Mouse (Mus musculus) ES-Bruce4 (cell line): ENCODE results near the gene Dbr1. TPM values are rescaled to one million over a fixed set of nuclear protein-coding genes. Genes with fewer than 3 reads are reported as not detected.
"Not testable (repeated sequence)": the region's sequence is repeated elsewhere in the genome, so short reads cannot be mapped to it uniquely, and the experiment has no call there.

Source experiments
- H3K27ac ChIP-seq: 2 replicates; pipeline ENCODE4 v1.5.1; 2012; ENCODE audit warnings: low read length, inconsistent platforms; ENCODE audit not compliant: insufficient read depth
- H3K27me3 ChIP-seq: 2 replicates; pipeline ENCODE4 v1.6.1; 2012; ENCODE audit warnings: mild to moderate bottlenecking, low read length, inconsistent platforms; ENCODE audit not compliant: control insufficient read depth, poor library complexity, insufficient read depth, severe bottlenecking
- H3K36me3 ChIP-seq: 2 replicates; pipeline ENCODE4 v1.6.1; 2012; ENCODE audit warnings: inconsistent platforms, mild to moderate bottlenecking, low read length, moderate library complexity; ENCODE audit not compliant: control insufficient read depth, poor library complexity, insufficient read depth, severe bottlenecking
- H3K4me1 ChIP-seq: one replicate; pipeline ENCODE4 v1.8.1; 2011; ENCODE audit warnings: low read length; ENCODE audit not compliant: control insufficient read depth, insufficient read depth
- H3K4me3 ChIP-seq: 2 replicates; pipeline ENCODE4 v1.5.1; 2011; ENCODE audit warnings: low read depth, mild to moderate bottlenecking, low read length
- H3K9ac ChIP-seq: 2 replicates; pipeline ENCODE4 v1.6.1; 2012; ENCODE audit warnings: low read depth, mild to moderate bottlenecking, inconsistent platforms; ENCODE audit not compliant: poor library complexity, severe bottlenecking
- H3K9me3 ChIP-seq: replicated peaks from 2 replicates; pipeline ENCODE4 v1.6.1; 2012; ENCODE audit warnings: mild to moderate bottlenecking, low read length, inconsistent platforms; ENCODE audit not compliant: control insufficient read depth, poor library complexity, insufficient read depth, severe bottlenecking
- CTCF ChIP-seq: IDR thresholded peaks from one replicate; pipeline ENCODE4 v1.8.1; 2011; ENCODE audit warnings: low read depth, low read length
- EP300 ChIP-seq: IDR thresholded peaks from 2 replicates; pipeline ENCODE4 v1.6.1; 2011; ENCODE audit warnings: low read depth, low read length; ENCODE audit not compliant: insufficient read depth
- POLR2A ChIP-seq: IDR thresholded peaks from one replicate; pipeline ENCODE4 v1.8.1; 2011; ENCODE audit warnings: low read length; ENCODE audit not compliant: insufficient read depth
- polyA plus RNA-seq: library from polyadenylated mRNA; stranded (reverse); fragments of >200 nt; gene quantifications from 2 replicates; pipeline ENCODE4 v1.2.4, GENCODE M21; 2011; ENCODE audit warnings: low read depth; ENCODE audit not compliant: missing spikeins, insufficient read depth, insufficient read length

Dbr1 gene
- polyA plus RNA-seq, 1 experiment = 32.9 TPM

GRCm38 (mm10) chr9:99568023-99568346 lies 7.6 kb upstream of the Dbr1 start:
- no peaks in the 10 kb centered on the region for H3K27me3 ChIP-seq
- H3K9me3 ChIP-seq = no peaks in the 10 kb centered on the region
- H3K4me3 ChIP-seq = peak overlapping the region; percentile 74
- H3K36me3 ChIP-seq = no peaks in the 10 kb centered on the region
- H3K9ac ChIP-seq = peak overlapping the region; percentile 88
- no peak for TF ChIP-seq EP300
- H3K27ac ChIP-seq = no peak overlapping the region
- H3K4me1 ChIP-seq = no peaks in the 10 kb centered on the region

DNA sequence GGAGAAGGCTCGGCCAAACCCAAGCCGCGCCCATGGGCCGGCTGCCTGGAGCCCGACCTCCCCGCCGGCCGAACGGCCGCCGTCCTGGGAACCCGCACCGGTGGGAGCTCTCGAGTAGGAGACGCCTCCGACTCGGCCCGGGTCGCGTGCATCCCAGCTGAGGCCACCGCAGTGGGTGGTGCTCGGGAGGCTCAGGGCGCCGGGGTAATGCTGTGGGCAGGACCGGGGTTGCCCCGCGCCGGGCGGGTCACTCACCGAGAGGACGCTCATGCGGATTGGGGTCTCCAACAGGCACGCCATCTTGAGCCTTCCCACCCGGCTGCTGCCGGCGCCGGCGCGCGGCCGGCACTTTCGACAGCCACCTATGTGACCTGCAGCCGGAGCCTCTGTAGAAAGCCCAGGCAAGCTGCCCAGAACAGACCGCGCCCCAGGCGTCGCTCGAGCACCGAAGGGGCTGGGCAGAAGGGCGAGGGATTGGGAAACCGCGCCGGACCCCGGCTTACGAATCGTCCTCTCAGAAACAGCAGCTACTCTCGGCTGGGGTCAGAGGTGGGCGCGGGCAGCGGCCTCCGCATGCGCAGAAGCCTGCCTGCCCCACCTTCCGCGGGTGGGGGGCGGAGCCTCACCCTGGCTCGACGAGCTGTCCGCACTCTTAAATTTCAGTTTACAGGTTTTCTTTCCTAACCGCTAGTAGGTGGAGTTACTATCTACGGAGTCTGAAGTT lies 7.1 kb upstream of the Dbr1 start, which contains the start of gene Armc8:
TSS of gene Armc8 (minus strand) at position 553 of the 724 bp plus-strand sequence.
- no peaks in the 10 kb centered on the region for H3K36me3 ChIP-seq
- H3K4me3 ChIP-seq = peak within 1 kb of the TSS; percentile 74
- no peaks in the 10 kb centered on the region for H3K9me3 ChIP-seq
- no peak for TF ChIP-seq CTCF
- TF ChIP-seq EP300 = no peak
- no peak for TF ChIP-seq POLR2A
- H3K27ac ChIP-seq = peak within 1 kb of the TSS; percentile 55; the same call in 1 of the 2 replicates
- no peaks in the 10 kb centered on the region for H3K4me1 ChIP-seq
- peak within 1 kb of the TSS; percentile 88 for H3K9ac ChIP-seq
- no peaks in the 10 kb centered on the region for H3K27me3 ChIP-seq

DNA sequence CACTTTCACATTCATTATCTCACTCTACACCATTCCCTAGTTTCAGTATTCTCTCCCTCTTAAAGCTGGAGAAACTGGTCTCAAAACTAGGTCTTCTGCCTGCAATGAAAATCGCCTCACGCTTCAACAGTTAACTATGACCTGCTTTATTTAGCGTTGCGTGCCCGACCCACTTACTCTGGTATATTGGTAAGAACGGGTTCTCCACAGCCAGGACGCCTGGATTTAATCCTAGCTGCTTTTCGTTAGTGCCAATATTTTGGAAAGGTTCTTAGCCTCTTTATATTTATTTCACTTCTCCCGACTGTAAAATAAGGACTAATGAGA lies 6.6 kb upstream of the Dbr1 start:
- Histone ChIP-seq H3K27me3 (no peaks in the 10 kb centered on the region), H3K9me3 (no peaks in the 10 kb centered on the region), H3K27ac (no peak overlapping the region), H3K4me1 (no peaks in the 10 kb centered on the region), H3K9ac (peak overlapping the region; percentile 88), H3K4me3 (peak overlapping the region; percentile 74), H3K36me3 (no peaks in the 10 kb centered on the region)
- no peak for TF ChIP-seq EP300
- no peak for TF ChIP-seq CTCF
- TF ChIP-seq POLR2A = no peak

DNA sequence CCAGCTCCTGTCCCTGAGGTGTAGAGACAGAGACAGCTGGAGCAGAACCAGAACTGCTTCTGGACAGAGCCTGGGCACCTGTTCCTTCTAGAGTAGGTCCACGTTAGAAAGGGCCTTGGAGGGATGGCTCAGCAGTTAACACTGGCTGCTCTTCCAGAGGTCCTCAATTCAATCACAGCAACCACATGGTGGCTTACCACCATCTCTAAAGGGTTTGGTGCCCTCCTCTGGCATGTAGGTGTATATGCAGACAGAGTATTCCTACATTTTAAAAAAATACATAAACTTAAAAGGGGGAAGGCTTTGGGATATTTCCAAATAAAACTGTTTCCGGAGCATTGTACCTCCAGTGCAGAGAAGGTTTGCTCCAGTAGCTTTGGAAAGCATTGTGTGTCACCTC lies 5.1 kb downstream of the Dbr1 start:
- H3K4me1 ChIP-seq = no peaks in the 10 kb centered on the region
- H3K36me3 ChIP-seq = peaks cover 34% of the 10 kb centered on the region
- H3K27me3 ChIP-seq = no peaks in the 10 kb centered on the region
- no peak overlapping the region for H3K9ac ChIP-seq
- TF ChIP-seq EP300 = no peak
- H3K9me3 ChIP-seq = no peaks in the 10 kb centered on the region
- H3K4me3 ChIP-seq = no peak overlapping the region
- H3K27ac ChIP-seq = no peak overlapping the region

GRCm38 (mm10) chr9:99587505-99588202 lies 12.1 kb downstream of the Dbr1 start:
- no peaks in the 10 kb centered on the region for H3K4me1 ChIP-seq
- H3K27ac ChIP-seq = no peak overlapping the region
- H3K4me3 ChIP-seq = no peak overlapping the region
- TF ChIP-seq CTCF = peak; percentile 87
- TF ChIP-seq POLR2A = no peak
- no peak for TF ChIP-seq EP300
- H3K9me3 ChIP-seq = no peaks in the 10 kb centered on the region
- H3K9ac ChIP-seq = no peak overlapping the region
- peaks cover 11% of the 10 kb centered on the region for H3K36me3 ChIP-seq
- no peaks in the 10 kb centered on the region for H3K27me3 ChIP-seq

GRCm38 (mm10) chr9:99591144-99591543 lies 15.5 kb downstream of the Dbr1 start:
- H3K9ac ChIP-seq = no peak overlapping the region
- H3K4me1 ChIP-seq = no peaks in the 10 kb centered on the region
- H3K4me3 ChIP-seq = no peak overlapping the region
- no peaks in the 10 kb centered on the region for H3K36me3 ChIP-seq
- H3K27ac ChIP-seq = no peak overlapping the region
- no peaks in the 10 kb centered on the region for H3K27me3 ChIP-seq
- TF ChIP-seq POLR2A = no peak
- no peak for TF ChIP-seq EP300
- TF ChIP-seq CTCF = no peak
- H3K9me3 ChIP-seq = no peaks in the 10 kb centered on the region

DNA sequence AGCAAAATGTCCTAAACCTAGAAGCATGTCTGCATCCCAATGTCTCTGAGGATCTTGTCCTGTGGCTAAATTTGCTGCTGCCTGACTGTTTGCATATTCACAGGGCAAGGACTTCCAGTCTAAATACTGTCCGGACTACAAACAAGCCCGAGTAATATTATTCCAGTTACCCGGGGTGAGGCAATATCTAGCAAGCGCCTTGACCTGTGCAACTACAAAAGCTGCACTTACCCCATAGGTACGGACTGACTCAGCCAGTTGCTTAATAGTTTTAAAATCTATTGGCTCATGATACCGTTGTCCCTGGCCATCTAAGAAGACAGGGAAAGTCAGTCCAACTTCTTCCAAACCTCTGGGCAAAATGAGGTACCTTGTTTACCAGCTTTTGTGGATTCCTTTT lies 23.5 kb downstream of the Dbr1 start:
- H3K4me1 ChIP-seq, H3K9ac ChIP-seq, H3K4me3 ChIP-seq, H3K27ac ChIP-seq, H3K27me3 ChIP-seq, H3K36me3 ChIP-seq: not testable (repeated sequence)
- peaks cover 11% of the 10 kb centered on the region; the same call in 1 of the 2 replicates for H3K9me3 ChIP-seq
